Mouse (Mus musculus): Measurements from ENCODE around the gene Sac3d1.

The Sac3d1 gene

DNA sequence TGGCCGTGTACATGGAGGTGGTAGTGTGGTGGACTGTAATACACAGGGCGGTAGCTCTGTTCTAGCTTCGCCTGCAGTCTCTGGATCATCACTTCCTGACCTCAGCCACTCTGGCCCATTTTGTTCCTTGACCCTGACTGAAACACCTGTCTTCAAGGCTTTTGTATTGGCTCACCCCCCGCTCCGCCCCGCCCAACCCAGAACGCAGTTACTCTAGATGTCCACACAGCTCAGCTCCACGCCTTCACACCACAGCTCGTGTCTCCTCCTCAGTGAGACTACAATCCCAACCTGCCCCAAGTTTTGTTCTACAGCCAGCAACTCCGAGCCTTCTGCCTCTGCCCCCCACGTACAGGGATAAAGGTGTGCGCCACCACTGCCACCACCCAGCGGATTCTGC lies 29.6 kb downstream of the Sac3d1 start:
- TF ChIP-seq GATA4 (IDR thresholded peaks at IDR 0.05; ENCODE audit: insufficient replicate concordance, low read length): no peak

DNA sequence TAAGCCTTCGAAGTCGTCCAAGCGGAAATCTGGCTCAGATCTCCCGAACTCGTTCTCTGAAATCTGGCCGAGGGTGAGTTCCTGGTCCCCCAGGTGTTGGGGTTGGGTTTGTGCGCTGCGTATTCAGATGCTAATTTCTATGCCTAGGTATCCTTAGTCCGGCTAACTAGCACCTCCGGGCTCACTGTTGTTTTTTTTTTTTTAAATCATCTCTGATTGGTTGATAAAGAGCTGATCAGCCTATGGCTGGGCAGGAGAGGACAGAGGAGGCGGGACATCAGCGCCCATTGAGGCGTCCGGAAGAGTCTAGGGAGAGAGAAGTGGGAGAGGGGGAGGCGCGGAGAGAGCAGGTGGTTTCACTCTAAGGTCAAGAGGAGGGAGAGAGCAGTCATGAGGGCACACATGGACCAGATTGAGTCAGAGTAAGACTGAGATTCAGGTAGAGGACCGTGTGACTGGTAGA lies 33.0 kb downstream of the Sac3d1 start:
- TF ChIP-seq GATA4 (IDR thresholded peaks at IDR 0.05; ENCODE audit: insufficient replicate concordance, low read length): no peak

DNA sequence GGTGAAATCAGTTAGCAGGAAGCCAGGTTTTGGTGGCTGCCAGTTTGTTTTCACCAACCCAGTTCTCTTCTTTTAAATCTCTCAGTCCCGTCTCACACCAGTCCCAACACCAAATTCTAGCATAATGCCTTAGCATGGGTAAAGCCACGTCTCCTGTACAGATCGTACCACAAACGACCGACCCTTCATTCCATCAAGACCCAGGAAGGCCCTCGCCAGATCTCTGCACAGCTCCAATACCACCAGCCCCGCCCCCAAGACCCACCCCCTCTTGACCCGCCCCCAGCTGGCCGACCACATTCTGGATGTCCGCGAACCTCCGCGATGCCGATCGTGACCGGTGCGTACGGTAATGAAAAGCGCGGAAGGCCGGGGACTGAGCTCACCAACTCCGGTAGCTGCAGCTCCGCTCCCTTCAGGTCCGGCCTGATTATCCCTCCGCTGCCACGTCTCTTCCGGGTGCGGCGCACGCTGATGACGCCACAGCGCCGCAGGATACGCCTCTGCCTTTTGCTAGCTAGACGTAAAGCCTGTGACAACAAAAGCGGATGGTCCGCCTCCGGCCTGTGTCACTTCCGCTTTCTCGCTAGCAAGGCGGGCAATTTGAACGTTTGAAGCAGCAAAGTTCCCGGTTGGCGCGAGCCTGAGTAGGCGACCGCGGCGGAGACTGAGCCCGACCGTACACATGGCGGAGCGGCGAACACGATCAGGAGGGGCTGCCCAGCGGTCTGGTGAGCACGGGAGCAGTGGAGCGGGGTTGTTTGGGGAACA lies 33.8 kb downstream of the Sac3d1 start, which contains the start of the genes Zfpl1 and Cdca5:
Gene Zfpl1 (minus strand): TSS at position 479 of the 771 bp plus-strand sequence.
Gene Cdca5 (plus strand): TSS at position 506 of the 771 bp plus-strand sequence.
- TF ChIP-seq GATA4 (IDR thresholded peaks at IDR 0.05; ENCODE audit: insufficient replicate concordance, low read length): peak; percentile 83; the same call in 1 of the 2 replicates

DNA sequence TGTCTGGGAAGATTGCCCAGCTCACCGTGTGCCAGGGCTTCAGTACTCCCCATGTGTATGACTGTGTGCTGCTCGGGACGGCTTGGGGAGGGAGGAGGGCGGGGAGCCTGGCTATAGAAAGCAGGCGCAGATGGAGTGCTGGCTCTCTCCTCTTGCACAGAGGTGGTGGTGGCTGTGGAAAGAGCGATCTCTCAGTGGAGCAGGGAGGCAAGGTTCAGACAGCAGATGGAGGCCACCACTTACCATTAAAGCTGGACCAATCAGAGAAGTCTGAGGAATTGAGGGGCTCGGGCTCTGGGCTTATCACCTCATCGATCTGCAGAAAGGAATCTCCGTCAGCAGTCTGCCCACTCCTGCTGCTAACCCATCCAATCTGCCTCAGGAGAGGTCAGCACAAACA lies 36.3 kb downstream of the Sac3d1 start, which contains the start of gene Gm28374:
Gene Gm28374 (minus strand): TSS at position 101 of the 400 bp plus-strand sequence.
- TF ChIP-seq GATA4 (IDR thresholded peaks at IDR 0.05; ENCODE audit: insufficient replicate concordance, low read length): no peak

DNA sequence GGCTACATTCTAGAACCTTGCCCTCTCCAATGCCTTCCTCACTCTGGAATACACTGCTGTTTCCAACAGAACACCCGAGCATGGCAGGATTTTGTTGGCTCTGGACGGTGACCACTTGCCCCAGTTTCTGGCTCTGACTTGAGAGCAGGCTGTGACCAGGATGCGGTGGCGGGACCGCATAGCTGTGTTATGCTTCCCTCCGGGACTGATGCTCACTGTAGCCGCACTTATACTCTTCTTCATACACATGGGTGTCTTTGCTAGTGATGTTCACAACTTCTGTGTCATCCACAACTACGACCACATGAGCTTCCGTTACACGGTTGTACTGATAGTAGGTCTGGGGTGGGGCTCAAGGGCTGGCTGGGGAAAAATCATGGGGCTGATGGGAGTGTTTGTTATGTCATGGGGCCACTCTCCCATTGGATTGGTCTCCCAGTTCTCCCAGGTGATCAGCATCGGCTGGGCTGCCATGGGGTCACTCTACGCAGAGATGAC lies 38.4 kb downstream of the Sac3d1 start, which contains the start of gene Tmem262:
Gene Tmem262 (plus strand): TSS at position 51 of the 498 bp plus-strand sequence.
- no peak for TF ChIP-seq GATA4 (IDR thresholded peaks at IDR 0.05; ENCODE audit: insufficient replicate concordance, low read length)

DNA sequence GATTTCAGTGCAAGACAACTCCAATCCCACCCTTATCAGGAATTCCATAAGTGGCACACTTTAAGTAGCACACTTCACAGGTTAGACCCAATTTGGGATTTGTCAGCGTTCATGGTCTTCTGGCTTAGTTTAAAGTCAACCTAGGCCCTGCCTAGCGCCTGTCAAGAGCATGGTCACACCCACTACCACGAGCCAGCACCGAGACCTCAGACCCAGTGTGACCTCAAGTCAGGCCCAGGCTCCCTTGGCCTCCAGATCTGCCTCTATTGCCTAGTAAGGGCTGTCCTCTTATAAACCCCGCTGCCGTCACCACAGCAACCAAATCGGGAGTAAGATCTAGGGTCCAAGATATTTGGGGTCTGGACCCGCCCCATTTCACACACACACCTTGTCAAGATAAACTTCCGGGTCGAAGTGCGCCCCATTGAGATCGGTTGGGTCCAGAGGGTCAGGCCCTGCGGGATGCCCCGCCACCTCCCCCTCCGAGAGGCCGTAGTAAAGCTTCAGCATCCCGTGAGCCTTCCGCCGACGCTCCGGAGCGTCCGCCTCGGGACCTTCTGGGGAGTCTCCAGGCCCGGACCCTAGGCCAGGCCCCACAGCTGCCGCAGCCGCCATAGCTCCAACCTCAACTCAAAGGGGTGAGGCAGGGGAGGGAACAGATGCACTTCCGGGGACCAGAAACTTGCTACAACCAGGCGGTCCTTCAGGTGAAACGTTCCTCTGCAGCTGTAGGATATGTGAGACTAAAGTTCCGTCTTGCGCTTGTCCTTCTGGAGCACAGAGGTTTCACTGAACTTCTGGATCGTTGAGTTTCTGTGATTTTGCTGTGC lies 41.7 kb downstream of the Sac3d1 start, which contains the start of gene Vps51:
Gene Vps51 (minus strand): TSS at position 668 of the 830 bp plus-strand sequence.
- peak; percentile 4; the same call in 1 of the 2 replicates for TF ChIP-seq GATA4 (IDR thresholded peaks at IDR 0.05; ENCODE audit: insufficient replicate concordance, low read length)

DNA sequence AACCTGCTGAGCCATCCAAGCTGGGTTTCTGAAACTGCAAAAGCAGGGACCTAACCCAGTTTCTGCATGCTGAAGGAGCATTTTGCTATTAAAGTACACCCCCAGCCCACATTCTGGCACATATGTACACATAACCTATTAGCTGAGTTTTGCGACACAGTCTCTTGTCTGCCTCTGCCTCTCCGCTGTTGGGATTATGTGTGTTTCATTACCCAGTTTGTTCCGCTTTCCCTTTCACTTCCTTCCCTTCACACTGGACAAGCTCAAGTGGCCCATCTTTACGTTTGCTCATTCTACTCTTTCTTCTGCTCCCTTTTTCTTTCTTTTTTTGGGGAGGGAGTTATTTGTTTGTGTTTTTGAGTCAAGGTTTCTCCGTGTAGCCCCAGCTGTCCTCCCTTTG lies 44.6 kb downstream of the Sac3d1 start:
- TF ChIP-seq GATA4 (IDR thresholded peaks at IDR 0.05; ENCODE audit: insufficient replicate concordance, low read length): no peak

DNA sequence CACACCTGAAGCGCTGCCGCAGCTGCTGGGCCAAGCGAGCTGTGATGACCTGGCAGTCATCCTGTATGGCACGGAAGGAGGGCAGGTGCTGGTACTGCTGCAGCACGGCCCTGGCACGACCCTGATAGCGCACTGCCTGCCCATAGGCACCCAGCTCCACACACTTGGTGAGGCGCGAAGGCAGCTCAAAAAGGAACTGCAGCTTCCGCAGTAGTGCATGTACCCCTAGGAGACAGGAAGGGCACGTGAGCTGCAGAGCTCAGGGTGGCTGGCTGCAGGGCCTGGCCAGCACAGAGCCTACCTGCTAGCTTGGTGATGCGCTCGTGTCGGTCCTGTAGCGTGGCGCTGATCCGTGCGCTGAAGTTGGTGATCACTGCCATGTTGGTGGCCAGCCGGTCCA lies 47.2 kb downstream of the Sac3d1 start:
- TF ChIP-seq GATA4 (IDR thresholded peaks at IDR 0.05; ENCODE audit: insufficient replicate concordance, low read length): no peak

DNA sequence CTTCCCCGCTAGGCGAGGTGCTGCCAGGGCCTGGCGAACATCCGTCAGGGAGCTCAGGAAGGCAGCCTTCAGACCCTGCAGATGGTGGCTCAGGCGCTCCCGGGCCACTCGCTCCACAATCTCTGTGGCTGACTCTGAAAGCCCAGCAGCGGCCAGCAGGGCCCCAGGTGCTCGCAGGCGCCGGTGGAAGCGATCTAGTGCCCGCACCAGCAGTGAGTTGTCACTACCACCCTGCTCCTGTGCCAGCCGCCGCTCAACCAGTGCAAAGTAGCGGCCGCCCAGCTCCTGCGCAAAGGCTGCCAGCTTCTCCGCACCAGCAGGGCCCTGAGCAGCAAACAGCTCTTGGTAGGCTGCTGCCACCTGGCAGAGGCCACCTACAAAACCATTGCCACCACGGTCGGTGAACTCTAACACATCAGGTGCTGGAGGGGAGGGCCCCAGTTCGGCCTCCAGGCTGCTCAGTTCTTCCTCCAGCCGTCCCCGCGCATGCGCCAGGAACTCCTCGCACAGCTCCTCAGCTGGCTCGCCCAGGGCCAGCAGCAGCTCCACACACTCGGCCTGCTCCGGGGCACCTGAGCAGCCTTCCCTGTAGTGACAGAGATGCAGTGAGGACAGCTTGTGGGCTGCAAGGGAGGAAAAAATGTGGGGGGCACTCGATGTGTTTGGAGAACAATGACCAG lies 47.7 kb downstream of the Sac3d1 start:
- no peak for TF ChIP-seq GATA4 (IDR thresholded peaks at IDR 0.05; ENCODE audit: insufficient replicate concordance, low read length)

DNA sequence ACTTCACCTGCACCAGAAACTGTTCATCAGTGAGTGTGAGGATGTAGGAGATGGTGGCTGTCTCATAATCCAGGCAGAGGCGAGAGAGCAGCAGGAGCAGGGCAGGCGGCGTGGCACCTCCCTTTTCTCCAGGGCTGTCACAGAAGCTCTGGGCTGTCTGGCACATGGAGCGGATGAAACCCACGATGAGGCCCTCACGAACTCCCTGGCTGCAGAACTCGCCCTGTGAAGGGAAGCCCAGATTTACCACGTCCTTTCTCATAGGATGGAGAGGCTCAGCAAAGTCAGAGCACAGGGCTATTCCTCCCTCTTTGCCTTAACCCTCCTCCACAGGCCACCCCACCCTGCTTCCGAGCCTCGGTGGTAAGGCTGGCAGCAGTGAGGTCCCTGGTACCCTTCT lies 48.6 kb downstream of the Sac3d1 start:
- TF ChIP-seq GATA4 (IDR thresholded peaks at IDR 0.05; ENCODE audit: insufficient replicate concordance, low read length): no peak

DNA sequence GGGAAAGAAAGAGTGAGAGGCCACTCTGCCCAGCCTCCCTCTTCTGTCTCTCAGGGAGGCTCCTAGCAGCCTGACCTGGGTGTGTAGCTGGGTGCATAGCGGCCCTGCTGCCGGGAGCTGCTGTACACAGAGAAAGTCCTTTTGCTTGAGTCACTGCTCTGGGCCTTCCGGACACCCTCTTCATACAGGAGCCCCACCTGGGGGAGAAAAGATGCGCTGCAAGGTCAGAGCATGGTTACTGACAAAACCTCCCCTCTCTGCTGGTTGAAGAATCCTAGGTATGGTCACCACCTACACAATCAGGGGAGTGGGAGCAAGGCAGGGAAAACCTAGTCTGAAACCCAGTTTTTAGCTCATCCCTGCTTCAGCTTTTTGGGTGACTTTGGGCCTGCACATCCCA lies 49.5 kb downstream of the Sac3d1 start:
- no peak for TF ChIP-seq GATA4 (IDR thresholded peaks at IDR 0.05; ENCODE audit: insufficient replicate concordance, low read length)

DNA sequence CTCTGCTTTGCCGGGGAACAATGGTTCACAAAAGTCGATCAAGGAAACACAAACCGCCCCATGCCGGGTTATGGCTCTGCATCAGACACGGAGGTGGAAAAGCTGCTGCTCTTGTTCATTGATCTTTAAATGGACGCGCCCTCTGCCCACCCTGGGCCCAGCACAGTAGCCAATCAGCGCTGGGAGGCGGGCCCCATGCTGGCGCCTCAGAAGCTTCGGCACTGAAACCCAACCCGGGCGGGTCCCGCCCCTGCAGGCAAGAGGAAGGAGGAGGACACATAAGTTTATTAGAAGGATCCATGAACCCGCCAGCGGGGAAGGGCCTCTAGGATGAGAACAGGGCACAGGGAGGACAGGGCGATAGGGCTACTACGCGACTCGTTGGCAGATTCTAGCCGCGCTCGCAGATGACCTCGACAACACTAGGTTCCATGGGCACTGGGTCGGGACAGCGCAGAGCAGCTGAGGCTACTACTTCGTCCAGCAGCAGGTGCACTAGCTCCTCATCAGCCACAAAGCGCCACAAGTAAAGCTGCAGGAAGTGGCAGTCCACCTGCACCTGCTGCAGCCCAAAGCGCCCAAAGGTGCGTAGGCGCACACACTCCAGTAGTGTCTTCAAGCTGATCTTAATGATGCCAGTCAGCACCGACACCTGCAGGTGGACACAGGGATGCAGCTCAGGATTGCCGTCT lies 50.6 kb downstream of the Sac3d1 start, which contains the start of gene Tm7sf2:
Gene Tm7sf2 (minus strand): TSS at position 650 of the 692 bp plus-strand sequence.
- no peak for TF ChIP-seq GATA4 (IDR thresholded peaks at IDR 0.05; ENCODE audit: insufficient replicate concordance, low read length)

DNA sequence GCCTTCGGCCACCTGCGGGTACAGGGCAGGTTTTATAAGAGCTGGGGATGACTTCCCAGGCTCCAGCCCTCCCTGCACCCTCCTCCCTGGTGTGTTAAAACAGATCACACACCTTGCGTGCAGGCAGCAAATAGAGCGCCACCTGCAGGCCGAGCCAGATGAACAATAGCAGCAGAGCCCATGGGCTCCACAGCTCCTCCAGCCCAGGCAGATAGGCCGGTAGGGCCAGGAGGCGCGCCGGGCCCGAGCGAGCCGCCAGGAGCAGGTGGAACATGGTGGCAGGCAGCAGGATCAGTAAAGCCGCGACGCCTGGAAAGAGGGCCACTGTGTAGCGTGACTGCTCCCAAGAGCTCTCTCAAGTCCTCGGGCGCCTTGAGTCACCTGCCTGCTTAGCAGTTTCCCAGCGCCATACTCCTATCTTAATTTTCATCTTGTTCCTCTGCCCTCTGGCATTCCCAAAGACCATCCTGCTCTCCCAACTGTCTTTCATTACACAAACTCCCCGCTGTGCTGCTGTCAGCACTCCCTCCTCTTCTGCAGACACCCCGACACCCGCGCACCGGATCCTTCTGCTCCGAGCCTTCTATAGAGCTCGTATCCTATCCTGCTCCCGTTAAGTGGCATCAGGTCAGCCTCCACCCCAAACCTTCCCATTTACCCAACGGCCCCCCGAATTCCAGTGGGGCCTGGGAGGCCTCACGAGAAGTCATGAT lies 51.3 kb downstream of the Sac3d1 start:
- no peak for TF ChIP-seq GATA4 (IDR thresholded peaks at IDR 0.05; ENCODE audit: insufficient replicate concordance, low read length)

Measured in liver, adult (tissue).